Mouse (Mus musculus) stomach, postnatal 0 days (tissue): ENCODE measurements around the gene Epo. TPM values are rescaled to one million over a fixed set of nuclear protein-coding genes. Genes with fewer than 3 reads are reported as not detected.

Experiments used
- ATAC-seq: fragments of 200-750 bp; cut with Nextera tagmentation; 2 replicates; pipeline ENCODE4 v1.8.0; 2017; ENCODE audit not compliant: low FRiP score, low TSS enrichment
- DNase-seq: peaks from one replicate; pipeline ENCODE4 v3.0.0-alpha.2; 2016; ENCODE audit warnings: low spot score
- H3K27ac ChIP-seq: fragments of 300-500 bp; sonication (generic); replicated peaks from 2 replicates; pipeline ENCODE4 v1.5.1; 2014; ENCODE audit warnings: mild to moderate bottlenecking, control low read depth
- H3K27me3 ChIP-seq: fragments of 300-500 bp; sonication (generic); 2 replicates; pipeline ENCODE4 v1.6.1; 2014; ENCODE audit warnings: low read length; ENCODE audit not compliant: control insufficient read depth, insufficient read depth
- H3K36me3 ChIP-seq: fragments of 300-500 bp; sonication (generic); 2 replicates; pipeline ENCODE4 v1.6.1; 2014; ENCODE audit warnings: low read length, mixed read lengths; ENCODE audit not compliant: control insufficient read depth, insufficient read depth
- H3K4me1 ChIP-seq: fragments of 300-500 bp; sonication (generic); replicated peaks from 2 replicates; pipeline ENCODE4 v1.6.1; 2014; ENCODE audit warnings: antibody characterized with exemption; ENCODE audit not compliant: control insufficient read depth, insufficient read depth
- H3K4me2 ChIP-seq: fragments of 300-500 bp; sonication (generic); replicated peaks from 2 replicates; pipeline ENCODE4 v1.6.1; 2014; ENCODE audit warnings: low read depth, mild to moderate bottlenecking, control low read depth, moderate library complexity
- H3K4me3 ChIP-seq: fragments of 300-500 bp; sonication (generic); 2 replicates; pipeline ENCODE4 v1.5.1; 2014; ENCODE audit warnings: low read depth, low read length, control low read depth
- H3K9ac ChIP-seq: fragments of 300-500 bp; sonication (generic); 2 replicates; pipeline ENCODE4 v1.6.1; 2014; ENCODE audit warnings: mild to moderate bottlenecking, low read length, control low read depth, mixed read lengths
- H3K9me3 ChIP-seq: fragments of 300-500 bp; sonication (generic); 2 replicates; pipeline ENCODE4 v1.6.1; 2016; ENCODE audit warnings: low read length; ENCODE audit not compliant: control insufficient read depth
- CTCF ChIP-seq: IDR thresholded peaks from 2 replicates; pipeline ENCODE4 v1.5.1; 2016; ENCODE audit warnings: antibody characterized with exemption, low read depth, mild to moderate bottlenecking, moderate library complexity
- EP300 ChIP-seq: optimal IDR thresholded peaks from 2 replicates; pipeline ENCODE3; 2016; ENCODE audit warnings: antibody characterized with exemption
- WGBS: fragments of 180-500 bp; shearing (Covaris S2); extraction: QIAGEN DNeasy Blood & Tissue Kit; methylation state at CpG from one replicate; pipeline ENCODE4 v1.1.7; 2014; 5-methylcytosine and 5-hydroxymethylcytosine counted together
- polyA plus RNA-seq: library from polyadenylated mRNA; unstranded; fragments of >200 nt; fragmentation: Nextera tagmentation; extraction: Ambion mirVana; gene quantifications from 2 replicates; pipeline ENCODE4 v1.2.1, GENCODE M21; 2015

Epo gene
- polyA plus RNA-seq, result not detected in 2 replicates

DNA sequence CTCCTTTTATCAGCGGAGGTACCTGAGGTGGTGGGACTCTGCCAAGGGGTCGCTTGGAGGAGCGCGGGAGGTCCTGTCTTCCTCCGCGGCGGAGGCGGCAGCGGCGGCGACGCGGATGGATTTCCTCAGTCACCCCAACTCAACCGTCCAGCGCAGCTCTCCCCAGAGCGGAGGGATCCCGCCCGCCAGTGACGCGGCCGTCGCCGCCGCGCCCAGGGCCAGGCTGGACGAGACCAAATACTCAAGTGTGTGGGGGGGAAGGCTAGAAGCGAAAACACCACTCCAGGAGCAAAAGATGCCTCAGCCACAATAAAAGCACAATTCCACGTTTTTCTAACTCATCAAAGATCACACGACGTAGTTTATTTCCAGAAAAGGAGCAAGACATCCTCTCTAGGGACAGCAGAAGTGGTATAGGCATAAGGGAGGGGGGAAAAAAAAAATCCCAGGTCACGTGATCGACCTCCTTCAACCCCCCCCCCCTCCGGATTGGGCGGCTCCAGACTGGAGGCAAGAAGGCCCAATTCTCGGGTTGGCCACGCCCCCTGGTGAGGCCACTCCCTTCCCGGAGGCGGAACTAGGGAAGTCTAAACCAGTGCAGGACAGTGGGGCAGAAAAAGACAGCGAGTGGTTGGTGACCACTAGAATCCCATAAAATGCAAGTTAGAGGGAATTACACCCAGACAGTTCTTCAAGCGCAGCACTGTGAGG lies at the start of gene Epo, which contains the start of gene Gnb2:
Gene Epo (minus strand): TSS at position 126 of the 711 bp plus-strand sequence.
Gene Gnb2 (minus strand): TSS at position 394 of the 711 bp plus-strand sequence.
- H3K27me3 ChIP-seq, result no peaks in the 10 kb centered on the region
- H3K9me3 ChIP-seq, result no peaks in the 10 kb centered on the region
- H3K36me3 ChIP-seq, result peaks cover 17% of the 10 kb centered on the region
- DNase-seq, result peak; percentile 99
- H3K4me2 ChIP-seq, result peak within 1 kb of the TSS; percentile 95
- TF ChIP-seq EP300, result peak; percentile 79
- 0 out of 2 replicates have a peak, but pooled peaks have one; percentile 14 for TF ChIP-seq CTCF
- peak within 1 kb of the TSS; percentile 86 for H3K9ac ChIP-seq
- WGBS, result 0% methylated on average over 40 of the region's 40 CpGs
- H3K4me1 ChIP-seq, result peaks cover 2% of the 10 kb centered on the region
- peak within 1 kb of the TSS; percentile 78 for H3K4me3 ChIP-seq
- peak within 1 kb of the TSS; percentile 94 for H3K27ac ChIP-seq
- ATAC-seq, result peak; percentile 81

DNA sequence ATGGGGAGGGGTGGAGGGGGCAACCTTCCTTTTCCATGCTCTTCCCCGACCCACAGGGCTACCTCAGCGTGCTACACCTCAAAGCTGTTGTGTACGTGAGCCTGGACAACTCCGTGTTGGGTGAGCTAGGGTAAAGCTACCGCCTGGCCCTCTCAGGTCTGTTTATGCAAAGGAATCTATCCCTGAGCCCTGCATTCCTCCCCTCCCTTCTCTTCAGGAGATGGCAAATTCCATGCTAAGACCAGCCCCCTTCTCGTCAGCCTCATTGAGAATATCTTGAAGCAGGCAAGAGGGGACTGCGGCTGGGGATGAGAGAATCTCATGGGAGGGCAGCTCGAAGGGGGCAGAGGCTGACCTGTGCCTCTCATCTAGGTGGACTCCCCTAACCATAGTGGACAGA lies 49.7 kb upstream of the Epo start:
- Histone ChIP-seq H3K9ac (no peak overlapping the region), H3K9me3 (no peaks in the 10 kb centered on the region), H3K4me2 (no peak overlapping the region; the same call in 1 of the 2 replicates), H3K36me3 (no peaks in the 10 kb centered on the region), H3K4me1 (no peaks in the 10 kb centered on the region), H3K4me3 (no peak overlapping the region), H3K27ac (no peak overlapping the region), H3K27me3 (no peaks in the 10 kb centered on the region)
- DNase-seq (no peak), ATAC-seq (no peak)
- TF ChIP-seq CTCF (no peak), EP300 (no peak)
- WGBS, result 30% methylated on average over 8 of the region's 8 CpGs

DNA sequence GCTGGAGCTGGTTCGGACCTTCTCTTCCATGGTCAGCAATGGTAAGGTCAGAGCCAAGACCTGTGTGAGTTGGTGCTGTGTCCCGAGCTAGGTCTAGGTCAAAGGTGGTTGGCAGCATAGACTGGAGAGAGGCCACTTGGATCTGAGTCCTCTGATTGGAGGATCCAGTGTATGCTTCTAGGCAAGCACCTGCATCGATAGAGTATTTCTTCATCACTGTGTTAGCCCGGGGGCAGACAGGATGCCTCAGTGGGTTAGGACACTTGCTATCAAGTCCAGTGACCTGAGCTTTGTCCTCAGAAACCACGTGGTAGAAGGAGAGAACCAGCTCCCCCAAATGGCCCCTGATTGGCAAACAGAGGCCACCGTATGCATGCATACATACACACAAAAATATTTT lies 47.2 kb upstream of the Epo start:
- H3K27me3 ChIP-seq, result no peaks in the 10 kb centered on the region
- DNase-seq, result no peak
- ATAC-seq, result no peak
- no peaks in the 10 kb centered on the region for H3K4me1 ChIP-seq
- H3K9me3 ChIP-seq, result no peaks in the 10 kb centered on the region
- no peaks in the 10 kb centered on the region for H3K36me3 ChIP-seq
- 69% methylated on average over 6 of the region's 6 CpGs for WGBS
- H3K4me3 ChIP-seq, result no peak overlapping the region
- H3K9ac ChIP-seq, result no peak overlapping the region
- no peak overlapping the region for H3K27ac ChIP-seq
- TF ChIP-seq EP300 (no peak), CTCF (no peak)
- H3K4me2 ChIP-seq, result no peak overlapping the region

DNA sequence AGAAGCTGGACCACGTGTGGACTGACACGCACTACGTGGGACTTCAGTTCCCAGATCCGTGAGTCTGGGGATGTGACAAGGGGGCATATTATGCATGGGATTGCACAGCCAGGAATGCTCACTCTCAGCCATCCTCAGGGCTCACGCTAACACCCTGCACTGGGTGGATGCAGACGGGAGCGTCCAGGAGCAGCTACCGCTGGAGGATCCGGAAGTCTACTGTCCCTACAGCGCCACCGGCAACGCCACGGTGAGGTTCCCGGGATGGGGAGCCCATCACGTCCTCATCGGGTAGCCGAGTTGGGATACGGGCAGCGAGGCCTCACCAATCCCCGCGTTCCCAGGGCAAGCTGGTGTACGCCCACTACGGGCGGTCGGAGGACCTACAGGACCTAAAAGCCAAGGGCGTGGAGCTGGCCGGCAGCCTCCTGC lies 41.4 kb upstream of the Epo start:
- 9% methylated on average over 27 of the region's 27 CpGs for WGBS
- Histone ChIP-seq H3K9ac (peak overlapping the region; percentile 35), H3K36me3 (no peaks in the 10 kb centered on the region), H3K27me3 (no peaks in the 10 kb centered on the region), H3K27ac (no peak overlapping the region), H3K4me1 (no peaks in the 10 kb centered on the region), H3K4me2 (peak overlapping the region; percentile 42), H3K9me3 (no peaks in the 10 kb centered on the region), H3K4me3 (peak overlapping the region; percentile 15; the same call in 1 of the 2 replicates)
- DNase-seq, result peak; percentile 48
- TF ChIP-seq CTCF, result peak; percentile 54
- TF ChIP-seq EP300, result no peak
- no peak for ATAC-seq

DNA sequence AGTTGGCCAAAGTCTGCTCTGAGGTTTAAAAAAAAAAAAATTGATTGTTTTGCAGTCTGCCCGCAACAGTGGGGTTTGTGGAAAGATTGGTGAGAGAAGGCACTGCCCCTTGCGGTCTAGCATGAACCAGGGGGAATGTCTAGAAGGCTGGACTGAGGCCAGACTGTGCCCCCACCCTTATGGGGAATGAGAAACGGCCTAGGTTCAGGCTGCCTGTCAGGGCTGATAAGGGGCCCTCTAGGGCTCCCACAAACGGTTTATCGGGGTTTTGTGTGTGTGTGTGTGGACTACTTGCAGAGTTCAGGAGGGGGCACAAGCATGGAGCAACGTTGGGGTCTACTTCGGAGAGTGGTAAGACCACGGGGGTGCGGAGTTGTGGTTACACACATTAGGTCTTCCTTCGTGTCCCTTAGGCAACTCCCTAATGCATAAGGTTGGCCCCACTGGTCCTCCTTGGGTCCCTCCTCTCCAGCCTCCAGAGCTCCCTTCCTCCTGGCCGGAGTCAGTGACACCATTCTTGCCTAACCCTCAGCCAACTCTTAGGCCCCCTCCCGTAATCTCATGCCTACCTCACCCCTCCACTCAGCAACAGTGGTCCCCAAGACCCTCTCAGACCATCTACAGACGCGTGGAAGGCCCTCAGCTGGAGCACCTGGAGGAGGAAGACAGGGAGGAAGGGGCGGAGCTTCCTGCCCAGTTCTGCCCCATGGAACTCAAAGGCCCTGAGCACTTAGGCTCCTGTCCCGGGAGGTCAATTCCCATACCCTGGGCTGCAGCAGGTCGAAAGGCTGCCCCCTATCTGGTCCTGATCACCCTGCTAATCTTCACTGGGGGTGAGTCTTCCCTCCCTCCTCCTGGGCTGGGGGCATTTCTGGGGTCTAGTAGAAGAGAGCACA lies 37.9 kb upstream of the Epo start:
- 72% methylated on average over 17 of the region's 17 CpGs for WGBS
- no peak for ATAC-seq
- H3K9ac ChIP-seq, result no peak overlapping the region
- no peaks in the 10 kb centered on the region for H3K9me3 ChIP-seq
- no peak overlapping the region for H3K4me3 ChIP-seq
- no peak for TF ChIP-seq CTCF
- no peak for TF ChIP-seq EP300
- no peaks in the 10 kb centered on the region for H3K36me3 ChIP-seq
- no peak overlapping the region for H3K4me2 ChIP-seq
- no peaks in the 10 kb centered on the region for H3K4me1 ChIP-seq
- H3K27ac ChIP-seq, result no peak overlapping the region
- no peak for DNase-seq
- no peaks in the 10 kb centered on the region for H3K27me3 ChIP-seq
